Mouse (Mus musculus): Measurements from ENCODE around the gene Zbp1. TPM values are rescaled to one million over a fixed set of nuclear protein-coding genes. Genes with fewer than 3 reads are reported as not detected.

Zbp1 gene
- total RNA-seq, 2 experiments from 2014 or later = 0.26 to 1.5 TPM

GRCm38 (mm10) chr2:173248822-173249221 lies 30.1 kb upstream of the Zbp1 start:
- no peak for DNase-seq (ENCODE audit: low spot score)
- intact Hi-C loops (cut with DNase I) = no loop called here

- no peak for DNase-seq (ENCODE audit: low spot score)
- intact Hi-C loops (cut with DNase I) = no loop called here
Measured at GRCm38 (mm10) chr2:173247911-173248310, 29.2 kb upstream of the Zbp1 start.

GRCm38 (mm10) chr2:173247197-173247596 lies 28.5 kb upstream of the Zbp1 start:
- intact Hi-C loops (cut with DNase I) = no loop called here

GRCm38 (mm10) chr2:173246688-173247087 lies 28.0 kb upstream of the Zbp1 start:
- intact Hi-C loops (cut with DNase I) = no loop called here
- no peak for DNase-seq (ENCODE audit: low spot score)

More at GRCm38 (mm10) chr2:173247197-173247596, 28.5 kb upstream of the Zbp1 start:
- DNase-seq (ENCODE audit: low spot score) = no peak

GRCm38 (mm10) chr2:173245258-173245657 lies 26.5 kb upstream of the Zbp1 start:
- no peak for DNase-seq (ENCODE audit: low spot score)
- intact Hi-C loops (cut with DNase I) = no loop called here

- intact Hi-C loops (cut with DNase I) = no loop called here
- DNase-seq (ENCODE audit: low spot score) = no peak
Measured at GRCm38 (mm10) chr2:173244108-173244507, 25.4 kb upstream of the Zbp1 start.

GRCm38 (mm10) chr2:173243616-173244015 lies 24.9 kb upstream of the Zbp1 start:
- DNase-seq (ENCODE audit: low spot score) = no peak
- intact Hi-C loops (cut with DNase I) = no loop called here

GRCm38 (mm10) chr2:173242874-173243273 lies 24.2 kb upstream of the Zbp1 start:
- DNase-seq (ENCODE audit: low spot score) = no peak
- intact Hi-C loops (cut with DNase I) = no loop called here

GRCm38 (mm10) chr2:173240738-173241137 lies 22.0 kb upstream of the Zbp1 start:
- intact Hi-C loops (cut with DNase I) = no loop called here
- DNase-seq (ENCODE audit: low spot score) = no peak

- intact Hi-C loops (cut with DNase I) = no loop called here
- DNase-seq (ENCODE audit: low spot score) = no peak
Measured at GRCm38 (mm10) chr2:173238522-173238921, 19.8 kb upstream of the Zbp1 start.

- no peak for DNase-seq (ENCODE audit: low spot score)
- intact Hi-C loops (cut with DNase I) = no loop called here
Measured at GRCm38 (mm10) chr2:173235435-173236332, 17.0 kb upstream of the Zbp1 start.

GRCm38 (mm10) chr2:173232766-173233099 lies 14.0 kb upstream of the Zbp1 start:
- no peak for DNase-seq (ENCODE audit: low spot score)
- intact Hi-C loops (cut with DNase I) = loop anchor here (5.0 kb wide), 1 partner anchor 105 kb away; no protein-coding TSS in a partner anchor

GRCm38 (mm10) chr2:173232065-173232765 lies 13.5 kb upstream of the Zbp1 start:
- intact Hi-C loops (cut with DNase I) = loop anchor here (5.0 kb wide), 1 partner anchor 105 kb away; no protein-coding TSS in a partner anchor
- DNase-seq (ENCODE audit: low spot score) = no peak

GRCm38 (mm10) chr2:173229578-173230224 lies 11.0 kb upstream of the Zbp1 start:
- intact Hi-C loops (cut with DNase I) = loop anchor here (2.0 to 5.0 kb wide), 4 partner anchors 42 to 223 kb away; no protein-coding TSS in a partner anchor
- DNase-seq (ENCODE audit: low spot score) = peak; percentile 68

- no peak for DNase-seq (ENCODE audit: low spot score)
- intact Hi-C loops (cut with DNase I) = loop anchor here (2.0 to 5.0 kb wide), 2 partner anchors 41 to 46 kb away; no protein-coding TSS in a partner anchor
Measured at GRCm38 (mm10) chr2:173228567-173228966, 9.8 kb upstream of the Zbp1 start.

- intact Hi-C loops (cut with DNase I) = loop anchor here (5.0 kb wide), 1 partner anchor 39 kb away; no protein-coding TSS in a partner anchor
- no peak for DNase-seq (ENCODE audit: low spot score)
Measured at GRCm38 (mm10) chr2:173226792-173227191, 8.1 kb upstream of the Zbp1 start.

- no peak for DNase-seq (ENCODE audit: low spot score)
- intact Hi-C loops (cut with DNase I) = loop anchor here (5.0 kb wide), 1 partner anchor 39 kb away; no protein-coding TSS in a partner anchor
Measured at GRCm38 (mm10) chr2:173225906-173226305, 7.2 kb upstream of the Zbp1 start.

GRCm38 (mm10) chr2:173224832-173225231 lies 6.1 kb upstream of the Zbp1 start:
- intact Hi-C loops (cut with DNase I) = loop anchor here (5.0 kb wide), 1 partner anchor 38 kb away; no protein-coding TSS in a partner anchor
- no peak for DNase-seq (ENCODE audit: low spot score)

GRCm38 (mm10) chr2:173224097-173224496 lies 5.4 kb upstream of the Zbp1 start:
- no peak for DNase-seq (ENCODE audit: low spot score)
- intact Hi-C loops (cut with DNase I) = no loop called here

GRCm38 (mm10) chr2:173223496-173223895 lies 4.8 kb upstream of the Zbp1 start:
- intact Hi-C loops (cut with DNase I) = no loop called here
- DNase-seq (ENCODE audit: low spot score) = no peak

All from heart, postnatal 25 days (tissue).